Mouse (Mus musculus) adrenal gland, adult 18-20 months (tissue): ENCODE measurements around the gene Mmgt1. TPM values are rescaled to one million over a fixed set of nuclear protein-coding genes. Genes with fewer than 3 reads are reported as not detected.
A peak's percentile ranks its signal among the peaks of the same experiment; 100 is the strongest.

Source experiments
- DNase-seq, 2 experiments: peaks; one replicate each; pipeline ENCODE4 v3.0.0; 2021 to 2022; ENCODE audit warnings: low spot score in 2 of 2
- long read RNA-seq, 2 experiments: library from polyadenylated mRNA; stranded (forward); transcript quantifications; one replicate each; pipeline ENCODE4 v2.0.0; 2021
- microRNA-seq, 2 experiments: library from miRNA; unstranded; fragments of <30 nt; microRNA quantifications; one replicate each; pipeline ENCODE4 v1.2.0; 2021; ENCODE audit warnings: borderline number of aligned reads in 2 of 2
- total RNA-seq, 2 experiments: library from RNA; stranded (reverse); gene quantifications; 1 replicate in 1 of 2; 2 replicates in 1 of 2; pipeline ENCODE4 v1.2.3; 2021

The Mmgt1 gene
- total RNA-seq = 10 to 100 TPM; 28.4 to 29.8 TPM
- long read RNA-seq, experiment 1, full-length matches to known transcripts = 3 of 5 reads
- long read RNA-seq, experiment 1, partial matches to known transcripts = 0 of 5 reads
- long read RNA-seq, experiment 1, other reads (novel, unspliced or antisense) = 2 of 5 reads
- long read RNA-seq, experiment 2, partial matches to known transcripts = 0 of 7 reads
- long read RNA-seq, experiment 2, other reads (novel, unspliced or antisense) = 7 of 7 reads

DNA sequence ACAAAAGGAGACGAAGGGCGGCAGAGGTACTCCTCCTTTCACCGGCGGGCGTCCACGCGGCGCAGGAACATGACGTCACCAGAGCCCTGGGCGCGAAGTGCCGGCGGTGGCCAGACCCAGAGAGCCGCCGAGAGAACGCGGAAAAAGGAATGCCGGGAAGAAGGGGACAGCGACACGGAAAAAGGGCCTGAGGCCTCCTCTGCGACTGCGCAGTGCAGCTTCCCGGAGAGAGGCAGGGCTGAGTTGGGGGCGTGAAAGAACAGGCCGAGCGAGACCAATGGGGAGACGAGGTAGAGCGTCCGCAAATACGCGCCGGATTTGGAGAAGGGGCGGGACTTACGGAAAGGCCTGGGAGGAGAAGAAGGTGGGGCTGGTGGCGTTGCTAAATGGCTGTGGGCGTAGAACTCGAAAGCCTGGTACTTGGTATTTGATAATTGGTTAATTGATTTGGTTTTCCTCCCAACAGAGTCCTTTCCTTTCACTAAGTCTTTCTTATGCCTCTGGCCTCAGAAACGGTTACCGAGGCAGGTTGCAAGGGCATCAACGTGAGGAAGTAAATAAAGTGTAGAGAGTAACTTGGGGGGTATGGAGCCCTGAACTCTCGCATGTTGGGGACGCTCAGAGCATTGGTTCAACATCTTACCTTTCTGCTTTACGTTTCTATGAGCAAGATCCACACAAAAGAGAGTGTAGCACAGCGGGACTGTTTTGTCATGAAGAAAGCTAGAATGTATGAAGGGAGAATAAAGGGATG lies at the start of gene Mmgt1:
Mmgt1 (minus strand) TSS at position 183 of the 754 bp plus-strand sequence.
- DNase-seq = peak; percentile 81 to 82

DNA sequence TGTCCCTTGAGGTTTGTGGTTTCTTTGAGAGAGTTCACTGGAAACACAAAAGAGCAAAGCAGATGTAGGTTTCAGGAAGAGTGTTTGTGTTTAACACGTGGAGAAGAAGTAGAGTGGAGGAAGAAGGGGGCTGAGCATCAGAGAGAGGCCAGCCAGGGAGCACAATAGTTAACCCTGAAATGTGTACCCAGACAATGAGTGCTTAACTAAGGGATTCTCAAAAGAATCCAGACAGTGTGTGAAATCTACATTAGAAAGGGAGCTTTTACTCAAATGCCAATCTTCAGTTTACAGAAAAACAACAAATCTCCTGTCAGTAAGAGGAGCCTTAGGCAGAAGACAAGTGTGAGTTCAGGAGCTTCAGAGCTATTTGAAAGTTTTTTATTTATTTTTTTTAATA lies 42.2 kb upstream of the Mmgt1 start:
- no peak for DNase-seq

DNA sequence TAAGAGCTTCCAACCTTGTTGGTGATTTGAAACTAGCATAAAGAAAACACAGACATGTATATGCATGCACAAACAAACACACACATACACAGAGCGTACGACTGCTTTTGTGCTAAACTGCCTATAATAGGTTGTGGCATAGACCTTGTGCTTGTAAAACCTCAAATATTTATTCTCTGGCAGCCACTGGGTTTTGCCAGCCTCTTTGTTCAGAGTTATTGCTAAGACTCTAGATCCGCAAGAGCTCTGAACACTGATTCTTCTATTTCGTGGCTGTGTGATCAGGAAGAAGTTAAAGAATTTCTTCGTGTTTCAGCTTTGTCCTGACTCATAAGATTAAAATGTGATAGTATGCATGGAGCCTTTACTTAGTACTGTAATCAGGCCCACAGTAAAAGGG lies 38.3 kb upstream of the Mmgt1 start:
- no peak for DNase-seq

DNA sequence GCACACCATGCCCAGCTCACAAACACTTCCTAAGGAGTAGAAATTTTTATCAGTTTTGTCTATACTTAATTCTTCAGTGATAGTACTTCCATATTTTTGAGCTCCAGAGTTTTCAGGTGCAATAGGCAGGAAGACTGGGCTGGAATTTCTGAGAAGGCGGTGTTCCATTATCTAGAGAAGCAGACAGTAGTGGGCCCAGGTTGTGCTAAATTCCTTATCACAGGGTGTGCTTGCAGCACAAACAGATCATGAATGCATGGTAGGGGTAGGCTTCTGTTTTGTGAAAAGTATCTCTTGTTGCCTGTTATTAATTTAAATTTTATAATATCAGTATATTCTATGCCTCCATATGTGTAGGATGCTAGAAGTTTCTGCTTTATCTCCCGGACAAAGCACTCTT lies 17.4 kb upstream of the Mmgt1 start:
- no peak for DNase-seq

DNA sequence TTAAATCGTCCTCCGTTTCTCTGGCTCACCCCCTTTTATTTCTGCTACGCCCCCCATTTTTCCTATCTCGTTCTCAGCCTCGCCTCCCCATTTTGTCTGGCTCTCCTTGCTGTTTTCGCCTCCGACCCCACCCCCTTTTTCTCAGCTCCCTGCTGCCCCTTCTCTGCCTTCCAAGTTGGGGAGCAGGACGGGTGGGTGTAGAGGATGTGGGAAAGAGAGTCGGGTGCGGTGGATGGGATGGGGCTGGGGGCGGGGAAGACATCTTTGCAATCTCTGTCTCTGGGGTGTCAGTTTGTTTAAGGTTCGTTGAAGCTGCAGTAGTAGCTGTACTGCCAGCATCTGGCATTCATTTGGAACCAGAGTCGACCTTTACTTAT lies 12.4 kb upstream of the Mmgt1 start:
- no peak for DNase-seq

DNA sequence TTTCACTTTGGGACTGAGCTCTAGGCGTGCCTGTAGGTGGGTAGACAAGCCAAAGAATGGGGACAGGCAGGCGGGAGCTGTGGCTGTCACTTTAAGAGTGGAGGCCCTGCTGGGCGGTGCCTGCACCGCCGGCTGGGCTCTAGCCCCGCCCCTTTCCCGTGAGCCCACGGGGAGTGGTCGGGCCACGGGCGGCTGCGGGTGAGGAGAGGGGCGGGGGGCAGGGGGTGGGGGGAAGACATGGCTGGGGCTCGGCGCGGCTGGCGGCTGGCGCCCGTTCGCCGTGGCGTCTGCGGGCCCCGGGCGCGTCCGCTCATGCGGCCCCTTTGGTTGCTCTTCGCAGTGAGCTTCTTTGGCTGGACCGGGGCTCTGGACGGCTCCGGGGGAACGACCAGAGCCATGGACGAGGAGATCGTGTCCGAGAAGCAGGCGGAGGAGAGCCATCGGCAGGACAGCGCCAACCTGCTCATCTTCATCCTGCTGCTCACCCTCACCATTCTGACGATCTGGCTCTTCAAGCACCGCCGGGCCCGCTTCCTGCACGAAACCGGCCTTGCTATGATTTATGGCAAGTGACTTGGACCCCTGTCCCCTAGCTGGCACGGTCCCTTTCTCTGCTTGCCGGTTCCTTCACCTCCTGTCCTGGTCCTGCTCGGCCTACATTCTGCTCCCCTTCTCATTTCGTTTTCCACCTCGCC lies 11.9 kb upstream of the Mmgt1 start, which contains the start of gene Slc9a6:
Slc9a6 (plus strand) TSS at position 135 of the 695 bp plus-strand sequence.
- DNase-seq = peak; percentile 56 to 66

DNA sequence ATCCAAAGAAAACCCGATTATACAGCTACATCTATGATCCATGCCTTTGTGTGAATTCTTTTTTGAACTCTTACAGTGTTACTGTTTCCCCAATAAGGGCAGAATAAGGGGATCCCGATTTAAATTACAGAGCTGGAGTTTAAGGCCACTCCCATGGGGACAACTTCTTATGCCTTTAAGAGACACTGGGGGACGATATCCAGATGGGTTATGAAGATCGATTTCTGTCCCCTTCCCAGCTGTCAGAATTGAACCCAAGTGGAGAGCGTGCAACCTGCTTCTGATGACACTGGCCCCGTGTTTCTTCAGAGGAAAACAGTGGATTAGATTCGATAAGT lies 11.4 kb upstream of the Mmgt1 start:
- DNase-seq = no peak

DNA sequence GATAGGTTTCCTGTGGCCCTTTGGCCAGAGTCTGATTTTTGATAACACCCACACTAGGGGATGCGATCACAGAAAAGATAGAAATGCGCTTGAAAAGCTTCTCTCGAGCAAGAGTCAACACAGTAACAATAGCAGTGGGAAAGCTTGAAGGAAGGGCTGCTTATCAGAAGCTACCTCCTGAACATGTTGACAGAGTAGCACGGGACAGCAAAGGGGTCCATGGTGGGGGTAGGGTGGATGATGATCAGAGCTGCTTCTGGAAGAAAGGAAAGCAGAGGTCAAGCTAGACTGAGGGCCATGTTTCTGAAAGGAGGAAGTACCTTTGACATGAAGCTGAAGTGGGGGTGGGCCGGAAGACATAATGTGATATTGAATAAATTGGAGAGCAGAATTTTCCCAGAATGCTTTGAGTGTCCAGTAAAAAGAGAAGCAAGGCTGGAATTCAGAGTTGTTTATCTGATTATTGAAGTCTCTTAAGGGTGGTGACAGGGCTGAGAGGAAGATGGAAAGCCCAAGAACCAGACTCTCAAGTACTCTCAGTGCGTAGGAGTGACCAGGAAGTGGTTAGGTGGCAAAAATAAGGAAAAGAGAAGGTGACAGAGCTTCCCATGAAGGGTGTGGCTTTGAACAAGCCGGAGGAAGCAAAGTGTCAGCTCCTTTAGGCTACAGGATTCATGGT lies 9.3 kb upstream of the Mmgt1 start:
- DNase-seq = no peak

DNA sequence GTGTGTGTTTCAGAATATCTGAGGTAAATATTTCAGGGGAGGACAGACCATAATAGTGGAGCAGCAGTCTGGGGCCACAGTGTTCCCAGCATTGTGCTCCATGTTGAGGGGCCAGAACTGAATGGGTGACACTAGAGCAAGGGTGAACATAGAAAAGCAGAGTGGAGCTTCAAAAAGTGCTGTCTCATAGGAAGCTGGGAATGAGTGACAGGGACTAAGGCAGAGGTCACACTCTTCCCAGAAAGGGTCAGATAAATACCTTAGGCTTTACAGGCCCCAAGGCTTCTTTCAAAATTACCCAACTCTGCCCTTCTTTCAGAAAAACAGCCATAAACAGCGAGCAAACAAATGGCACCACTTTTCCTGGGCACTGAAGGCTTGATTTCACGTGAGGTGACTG lies 8.7 kb upstream of the Mmgt1 start:
- DNase-seq = no peak

DNA sequence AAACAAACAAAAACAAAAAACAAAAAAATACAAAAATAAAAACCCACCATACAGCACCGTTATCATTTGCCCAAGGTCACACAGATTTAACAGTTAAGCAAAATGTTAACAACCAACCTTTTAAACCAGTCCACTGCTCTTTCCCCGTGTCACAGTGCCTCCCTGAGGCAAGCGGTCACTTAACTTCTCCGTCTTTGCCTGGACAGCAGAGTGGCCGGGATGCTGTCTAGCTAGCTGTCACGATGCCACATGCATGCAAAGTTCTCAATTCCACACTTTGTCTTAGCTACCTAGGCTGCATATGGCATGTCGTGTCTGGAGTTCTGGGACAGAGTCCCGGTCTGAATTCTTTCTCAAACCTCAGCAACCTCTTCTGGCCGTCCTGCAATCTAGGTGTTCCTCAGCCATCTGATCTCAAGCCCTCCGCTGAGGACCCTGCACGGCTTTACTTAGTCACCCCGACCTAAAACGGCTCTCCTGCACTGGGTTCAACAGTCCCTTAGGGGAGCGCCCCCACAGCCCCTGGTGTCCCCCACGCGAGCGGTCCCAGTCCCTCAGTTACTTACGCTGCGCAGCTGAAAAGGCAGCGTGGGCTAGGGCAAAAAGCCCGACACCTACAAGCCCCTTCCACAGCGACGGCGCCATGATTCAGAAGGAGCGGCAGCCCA lies 516 bp downstream of the Mmgt1 start:
- DNase-seq = no peak

DNA sequence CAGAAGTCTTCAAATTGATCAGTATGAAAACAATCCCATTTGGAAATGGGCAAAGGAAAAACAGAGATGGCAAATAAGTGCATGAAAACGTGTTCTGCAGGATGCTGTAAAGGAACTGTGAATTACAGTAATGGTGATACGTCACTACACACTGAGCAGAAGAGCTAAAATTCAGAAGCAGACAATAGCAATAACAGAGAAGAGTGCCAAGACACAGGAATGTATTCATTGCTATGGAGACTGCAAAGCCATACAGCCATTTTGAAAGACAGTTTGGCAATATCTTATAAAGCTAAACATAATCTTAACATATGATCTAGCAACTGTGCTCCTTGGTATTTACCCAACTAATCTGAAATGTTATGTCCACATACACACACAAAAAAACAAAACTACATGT lies 19.7 kb downstream of the Mmgt1 start:
- DNase-seq = no peak

DNA sequence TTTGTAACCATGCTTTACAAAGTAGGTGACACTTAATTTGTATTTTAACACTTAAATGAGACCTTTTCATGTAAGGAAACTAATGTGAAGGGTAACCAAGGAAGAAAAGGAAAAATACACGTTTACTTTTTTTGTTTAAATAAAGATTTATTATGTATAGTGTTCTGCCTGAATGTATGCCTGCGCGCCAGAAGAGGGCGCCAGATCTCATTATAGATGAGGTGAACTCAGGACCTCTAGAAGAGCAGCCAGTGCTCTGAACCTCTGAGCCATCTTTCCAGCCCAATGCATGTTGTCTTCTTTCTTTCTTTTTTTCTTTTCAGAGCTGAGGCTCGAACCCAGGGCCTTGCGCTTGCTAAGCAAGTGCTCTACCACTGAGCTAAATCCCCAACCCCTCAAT lies 25.4 kb downstream of the Mmgt1 start:
- DNase-seq = peak in 1 of 2 experiments; percentile 19

DNA sequence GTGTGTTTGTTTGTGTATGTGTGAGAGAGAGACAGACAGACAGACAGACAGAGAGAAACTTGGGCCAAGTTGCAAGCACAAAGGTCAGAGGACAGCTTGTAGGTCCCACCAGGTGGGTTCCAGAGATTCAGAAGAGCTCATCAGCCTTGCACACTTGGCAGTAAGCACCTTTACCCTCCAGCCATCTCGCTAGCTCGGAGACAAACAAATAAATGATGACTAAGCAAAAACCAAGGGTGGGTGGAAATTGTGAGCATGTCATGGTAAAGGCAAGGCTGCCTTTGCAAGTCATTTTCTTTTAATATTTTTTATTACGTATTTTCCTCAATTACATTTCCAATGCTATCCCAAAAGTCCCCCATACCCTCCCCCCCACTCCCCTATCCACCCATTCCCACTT lies 44.3 kb downstream of the Mmgt1 start:
- no peak for DNase-seq

DNA sequence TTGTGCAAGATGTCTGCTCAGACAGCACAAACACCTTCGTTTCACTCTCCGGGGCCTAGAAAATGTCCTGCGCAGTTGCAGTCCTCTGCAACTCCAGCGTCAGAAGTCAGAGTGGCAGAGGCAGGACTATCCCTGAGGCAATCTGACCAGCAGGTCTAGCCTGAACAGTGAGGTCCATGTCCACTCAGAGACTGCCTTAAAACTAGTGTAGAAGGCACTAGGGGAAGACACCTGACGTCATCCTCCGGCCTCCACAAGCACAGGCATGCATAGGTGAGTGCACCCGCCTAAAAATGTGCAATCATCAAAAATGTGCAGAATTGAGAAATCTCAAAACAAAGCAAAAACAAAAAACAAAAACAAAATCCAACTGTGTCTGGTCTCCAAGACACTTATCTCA lies 48.4 kb downstream of the Mmgt1 start, which contains the start of gene Gm648:
Gm648 (minus strand) TSS at position 101 of the 400 bp plus-strand sequence.
- DNase-seq = no peak

DNA sequence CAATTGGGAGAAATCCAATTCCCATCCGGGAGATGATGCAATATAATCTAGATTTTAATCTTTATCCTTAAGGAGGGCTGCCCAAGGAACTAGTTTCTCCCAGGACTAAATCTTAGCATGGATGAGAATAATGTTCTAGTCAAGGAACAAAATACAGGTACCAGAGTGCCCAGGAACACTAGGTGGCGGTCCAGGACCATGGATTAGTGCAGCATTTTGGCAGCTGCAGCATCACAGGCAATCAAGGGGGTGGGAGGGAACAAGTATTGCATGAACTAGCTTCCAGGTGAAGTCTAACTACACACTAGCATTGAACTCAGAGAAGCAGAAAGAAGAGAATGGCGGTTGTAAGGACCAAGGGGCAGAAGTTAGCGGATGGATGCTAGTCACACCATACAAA lies 60.7 kb downstream of the Mmgt1 start:
- DNase-seq = no peak

Small RNAs within 50 kb of the gene (microRNA-seq; reads per million reads assigned to microRNA genes)
- 0.47 to 1.8 reads per million in 2 experiments for gene Mir5116

Other genes starting within 250 kb of the Mmgt1 start
- gene Smim10l2a, start 223.5 kb downstream of the Mmgt1 start, total RNA-seq = under 1 TPM; 0.30 to 0.54 TPM
- not detected for gene Gm2174, start 150.1 kb downstream of the Mmgt1 start, total RNA-seq
- 10 to 100 TPM; 19.4 to 31.1 TPM for gene Ints6l, start 143.2 kb downstream of the Mmgt1 start, total RNA-seq
- gene Gm10477, start 73.3 kb downstream of the Mmgt1 start, total RNA-seq = not detected
- gene Gm648, start 48.5 kb downstream of the Mmgt1 start, total RNA-seq = not detected
- 10 to 100 TPM; 27.8 to 31.0 TPM for gene Slc9a6, start 11.7 kb upstream of the Mmgt1 start, total RNA-seq
- gene Fhl1, start 133.7 kb upstream of the Mmgt1 start, total RNA-seq = 10 to 100 TPM; 33.5 to 87.9 TPM
- 1 to 10 TPM; 1.1 to 1.3 TPM for gene Map7d3, start 224.3 kb upstream of the Mmgt1 start, total RNA-seq